Mouse (Mus musculus) liver, embryonic 14.5 days (tissue): Measurements from ENCODE around the gene Tjp2. TPM values are rescaled to one million over a fixed set of nuclear protein-coding genes. Genes with fewer than 3 reads are reported as not detected.
"Not testable (repeated sequence)": the region's sequence is repeated elsewhere in the genome, so short reads cannot be mapped to it uniquely, and the experiment has no call there.

ENCODE experiments used
- ATAC-seq: fragments of 200-750 bp; cut with Nextera tagmentation; 2 replicates; pipeline ENCODE4 v1.8.0; 2017; ENCODE audit warnings: moderate number of reproducible peaks, mild to moderate bottlenecking, moderate library complexity; ENCODE audit not compliant: insufficient read depth
- DNase-seq, 3 experiments: peaks; one replicate each; pipeline ENCODE4 v3.0.0-alpha.2; 2012 to 2013; ENCODE audit warnings: low read depth in 3 of 3, low spot score in 3 of 3
- H3K27ac ChIP-seq: fragments of 300-500 bp; sonication (generic); 2 replicates; pipeline ENCODE4 v1.5.1; 2014; ENCODE audit warnings: moderate library complexity, mild to moderate bottlenecking, control low read depth, inconsistent platforms
- H3K27me3 ChIP-seq: fragments of 300-500 bp; sonication (generic); 2 replicates; pipeline ENCODE4 v1.6.1; 2014; ENCODE audit warnings: mild to moderate bottlenecking, low read length, moderate library complexity; ENCODE audit not compliant: control insufficient read depth, insufficient read depth
- H3K36me3 ChIP-seq: fragments of 300-500 bp; sonication (generic); replicated peaks from 2 replicates; pipeline ENCODE4 v1.6.1; 2014; ENCODE audit warnings: low read depth; ENCODE audit not compliant: control insufficient read depth, insufficient read depth
- H3K4me1 ChIP-seq, 2 experiments: fragments of 200-500 bp in 1 of 2; fragments of 300-500 bp in 1 of 2; sonication (generic) in 1 of 2; replicated peaks; 2 replicates each; pipeline ENCODE4 v1.6.1; 2012 to 2014; ENCODE audit warnings: antibody characterized with exemption in 1 of 2, inconsistent platforms in 1 of 2, low read length in 1 of 2; ENCODE audit not compliant: control insufficient read depth in 2 of 2, insufficient read depth in 2 of 2
- H3K4me2 ChIP-seq: fragments of 300-500 bp; sonication (generic); 2 replicates; pipeline ENCODE4 v1.6.1; 2014; ENCODE audit warnings: low read depth, mild to moderate bottlenecking, control low read depth, moderate library complexity
- H3K4me3 ChIP-seq, 2 experiments: fragments of 200-500 bp in 1 of 2; fragments of 300-500 bp in 1 of 2; sonication (generic) in 1 of 2; 2 replicates each; pipeline ENCODE4 v1.5.1; 2012 to 2014; ENCODE audit warnings: low read depth in 2 of 2, low read length in 2 of 2, mild to moderate bottlenecking in 2 of 2, control low read depth in 1 of 2, inconsistent platforms in 1 of 2, moderate library complexity in 1 of 2; ENCODE audit not compliant: insufficient read depth in 1 of 2
- H3K9ac ChIP-seq: fragments of 300-500 bp; sonication (generic); replicated peaks from 2 replicates; pipeline ENCODE4 v1.6.1; 2014; ENCODE audit warnings: mild to moderate bottlenecking, control low read depth, moderate library complexity
- H3K9me3 ChIP-seq: fragments of 300-500 bp; sonication (generic); 2 replicates; pipeline ENCODE4 v1.6.1; 2016; ENCODE audit warnings: low read length, mixed read lengths; ENCODE audit not compliant: control insufficient read depth
- CTCF ChIP-seq: IDR thresholded peaks from 2 replicates; pipeline ENCODE4 v1.5.1; 2016; ENCODE audit warnings: antibody characterized with exemption, low read depth, control low read depth
- EP300 ChIP-seq: IDR thresholded peaks from 2 replicates; pipeline ENCODE4 v1.6.1; 2016; ENCODE audit warnings: antibody characterized with exemption, low read depth
- WGBS: fragments of 180-500 bp; shearing (Covaris S2); extraction: QIAGEN DNeasy Blood & Tissue Kit; methylation state at CpG from one replicate; pipeline ENCODE4 v1.1.7; 2014; ENCODE audit not compliant: insufficient replicate concordance; 5-methylcytosine and 5-hydroxymethylcytosine counted together
- polyA plus RNA-seq, 2 experiments: library from polyadenylated mRNA; depleted of rRNA in 1 of 2; stranded (reverse) in 1 of 2; unstranded in 1 of 2; fragments of >200 nt; fragmentation: Nextera tagmentation in 1 of 2; extraction: Ambion mirVana in 1 of 2; gene quantifications; 2 replicates each; pipeline versions ENCODE4 v1.2.1 to v1.2.3; 2012 to 2014

Gene Tjp2
- polyA plus RNA-seq, 2 experiments, result 2.9 to 3.2 TPM

- no peak overlapping the region for H3K4me2 ChIP-seq
- no peaks in the 10 kb centered on the region for H3K27me3 ChIP-seq
- WGBS, result 55% methylated on average over 2 of the region's 2 CpGs
Observed at GRCm38 (mm10) chr19:24187791-24188190, 37.0 kb downstream of the Tjp2 start.

GRCm38 (mm10) chr19:24187358-24187757, 37.5 kb downstream of the Tjp2 start:
- WGBS, result 67% methylated on average over 1 of the region's 1 CpGs
- H3K9me3 ChIP-seq, result not testable (repeated sequence)

More at GRCm38 (mm10) chr19:24187791-24188190, 37.0 kb downstream of the Tjp2 start:
- H3K36me3 ChIP-seq, result no peaks in the 10 kb centered on the region
- no peak overlapping the region for H3K27ac ChIP-seq
- H3K9ac ChIP-seq, result no peak overlapping the region
- H3K4me3 ChIP-seq, result no peak overlapping the region
- no peak for ATAC-seq
- TF ChIP-seq EP300, result no peak
- TF ChIP-seq CTCF, result no peak
- no peak for DNase-seq
- no peaks in the 10 kb centered on the region for H3K4me1 ChIP-seq
- no peaks in the 10 kb centered on the region for H3K9me3 ChIP-seq

GRCm38 (mm10) chr19:24183680-24184235, 41.1 kb downstream of the Tjp2 start:
- Histone ChIP-seq H3K4me3 (no peak overlapping the region), H3K4me2 (no peak overlapping the region), H3K9me3 (no peaks in the 10 kb centered on the region), H3K27ac (no peak overlapping the region), H3K9ac (no peak overlapping the region), H3K27me3 (no peaks in the 10 kb centered on the region), H3K36me3 (no peaks in the 10 kb centered on the region), H3K4me1 (no peaks in the 10 kb centered on the region)
- ATAC-seq, result no peak
- TF ChIP-seq CTCF (no peak), EP300 (no peak)
- WGBS, result 85% methylated on average over 15 of the region's 15 CpGs
- no peak for DNase-seq

More at GRCm38 (mm10) chr19:24187358-24187757, 37.5 kb downstream of the Tjp2 start:
- DNase-seq, H3K27ac ChIP-seq, H3K4me2 ChIP-seq, ATAC-seq, H3K4me3 ChIP-seq, H3K27me3 ChIP-seq, H3K4me1 ChIP-seq, H3K36me3 ChIP-seq, H3K9ac ChIP-seq: not testable (repeated sequence)

- TF ChIP-seq CTCF (no peak), EP300 (no peak)
- Histone ChIP-seq H3K4me3 (no peak overlapping the region), H3K36me3 (no peaks in the 10 kb centered on the region), H3K4me1 (no peaks in the 10 kb centered on the region), H3K9me3 (no peaks in the 10 kb centered on the region), H3K27ac (no peak overlapping the region), H3K4me2 (no peak overlapping the region), H3K27me3 (peaks cover 2% of the 10 kb centered on the region), H3K9ac (no peak overlapping the region)
- ATAC-seq, result no peak
- no peak for DNase-seq
- 47% methylated on average over 8 of the region's 8 CpGs for WGBS
Observed at GRCm38 (mm10) chr19:24180415-24180814, 44.4 kb downstream of the Tjp2 start.

- peaks cover 25% of the 10 kb centered on the region for H3K27me3 ChIP-seq
Observed at GRCm38 (mm10) chr19:24178086-24178485, 46.7 kb downstream of the Tjp2 start.

More at GRCm38 (mm10) chr19:24178086-24178485, 46.7 kb downstream of the Tjp2 start:
- Histone ChIP-seq H3K4me3 (no peak overlapping the region), H3K27ac (no peak overlapping the region), H3K9ac (no peak overlapping the region), H3K9me3 (no peaks in the 10 kb centered on the region), H3K4me2 (no peak overlapping the region), H3K36me3 (no peaks in the 10 kb centered on the region), H3K4me1 (0 out of 4 replicates have a peak, but pooled peaks cover 0 to 3% of the 10 kb centered on the region in 2 experiments)
- DNase-seq, result no peak
- WGBS, result 67% methylated on average over 2 of the region's 2 CpGs
- TF ChIP-seq CTCF (no peak), EP300 (no peak)
- no peak for ATAC-seq
